Mouse (Mus musculus) liver, adult (tissue): ENCODE data around the gene Mindy4.

Experiments
- GATA4 ChIP-seq: IDR thresholded peaks from 2 replicates; pipeline ENCODE4 v1.6.1; 2014; ENCODE audit warnings: mild to moderate bottlenecking, low read length; ENCODE audit not compliant: insufficient replicate concordance

The Mindy4 gene

DNA sequence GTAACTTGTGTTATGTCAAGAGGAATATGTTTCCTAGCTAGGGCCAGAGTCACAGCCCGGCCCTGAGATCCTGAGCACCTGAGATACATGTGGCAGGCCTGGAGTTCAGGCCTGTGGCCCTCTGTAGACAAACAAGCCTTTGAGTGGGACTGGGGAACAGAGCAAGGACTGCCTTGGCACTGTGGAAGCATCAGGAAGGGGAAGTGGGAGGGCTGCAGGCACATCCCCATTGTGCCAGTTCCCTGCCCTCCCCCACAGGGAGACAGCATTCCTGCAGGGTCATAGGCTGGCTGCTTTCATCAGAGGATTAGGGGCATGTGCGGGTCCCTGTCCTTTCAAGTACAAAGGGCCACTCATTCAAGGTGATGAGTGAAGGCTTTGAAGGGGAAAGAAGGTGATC is 107.0 kb downstream of the Mindy4 start:
- no peak for TF ChIP-seq GATA4

DNA sequence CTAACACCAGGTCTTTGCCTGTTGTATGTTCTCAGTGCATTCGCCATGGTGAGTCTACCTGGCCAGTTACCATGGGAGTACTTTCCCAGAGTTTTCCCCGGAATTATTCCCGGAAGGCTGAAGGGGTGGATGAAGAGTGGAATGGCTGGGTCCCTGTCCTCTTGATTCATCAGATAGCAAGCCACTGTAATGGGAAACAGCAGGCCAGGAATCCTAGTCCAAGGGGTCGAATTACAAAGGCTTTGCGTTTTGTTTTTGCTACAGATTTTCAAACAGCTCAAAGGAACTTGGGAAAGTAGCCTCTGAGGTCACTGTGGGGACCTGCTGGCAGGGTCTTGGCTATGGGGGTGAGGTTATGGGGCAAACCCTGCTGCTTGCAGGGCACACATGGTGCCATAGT is 108.8 kb downstream of the Mindy4 start:
- TF ChIP-seq GATA4 = no peak

GRCm38 (mm10) chr6:55313893-55314292 is 110.7 kb downstream of the Mindy4 start:
- TF ChIP-seq GATA4 = no peak

GRCm38 (mm10) chr6:55314628-55315027 is 111.4 kb downstream of the Mindy4 start:
- no peak for TF ChIP-seq GATA4

- TF ChIP-seq GATA4 = no peak
Measured at GRCm38 (mm10) chr6:55318597-55318996, 115.4 kb downstream of the Mindy4 start.

GRCm38 (mm10) chr6:55319585-55320551 is 116.7 kb downstream of the Mindy4 start:
- peak; percentile 25; the same call in 1 of the 2 replicates for TF ChIP-seq GATA4

GRCm38 (mm10) chr6:55320894-55321293 is 117.7 kb downstream of the Mindy4 start:
- TF ChIP-seq GATA4 = peak; percentile 27; the same call in 1 of the 2 replicates

DNA sequence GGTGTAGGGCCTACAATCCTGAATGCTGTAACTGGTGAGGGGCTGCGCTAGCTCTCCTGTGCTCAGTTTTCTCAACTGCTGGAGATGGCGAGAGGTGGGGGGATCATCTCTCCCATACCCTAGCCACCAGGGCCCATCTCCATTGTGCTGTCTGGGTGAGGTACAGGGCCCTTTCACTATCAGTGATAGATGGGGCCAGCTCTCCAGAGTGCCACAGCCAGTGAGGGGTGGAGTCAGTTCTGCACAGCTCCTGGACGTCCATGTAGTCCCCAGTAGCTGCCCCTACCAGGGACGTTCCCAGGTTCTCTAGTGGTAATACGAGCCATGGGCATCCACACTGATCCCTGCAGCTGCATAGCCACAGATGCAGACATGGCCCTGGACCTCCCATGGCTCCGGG is 118.3 kb downstream of the Mindy4 start:
- no peak for TF ChIP-seq GATA4

DNA sequence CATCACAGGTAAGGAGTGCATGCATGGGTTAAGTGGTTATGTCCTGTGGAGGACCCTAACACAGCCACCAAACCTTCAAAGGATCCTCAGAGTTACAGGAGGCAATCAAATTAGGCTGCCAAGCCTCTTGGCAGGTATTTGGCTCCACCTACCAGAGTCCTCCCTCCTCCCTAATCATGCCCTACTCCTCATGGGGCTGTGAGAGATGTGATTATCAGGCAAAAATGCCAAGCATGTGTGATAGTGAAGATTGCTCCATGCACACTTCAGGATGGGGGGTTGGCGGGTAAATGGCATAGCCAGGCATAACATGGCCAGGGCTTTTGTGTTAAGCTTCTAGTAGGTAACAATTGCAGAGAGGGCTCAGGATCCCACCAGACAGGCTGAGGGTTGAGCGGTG is 119.8 kb downstream of the Mindy4 start:
- no peak for TF ChIP-seq GATA4

GRCm38 (mm10) chr6:55323908-55324634 is 120.9 kb downstream of the Mindy4 start:
- no peak; the same call in 1 of the 2 replicates for TF ChIP-seq GATA4

GRCm38 (mm10) chr6:55324785-55325184 is 121.6 kb downstream of the Mindy4 start:
- no peak for TF ChIP-seq GATA4

GRCm38 (mm10) chr6:55326299-55326698 is 123.1 kb downstream of the Mindy4 start:
- peak; percentile 90; the same call in 1 of the 2 replicates for TF ChIP-seq GATA4

DNA sequence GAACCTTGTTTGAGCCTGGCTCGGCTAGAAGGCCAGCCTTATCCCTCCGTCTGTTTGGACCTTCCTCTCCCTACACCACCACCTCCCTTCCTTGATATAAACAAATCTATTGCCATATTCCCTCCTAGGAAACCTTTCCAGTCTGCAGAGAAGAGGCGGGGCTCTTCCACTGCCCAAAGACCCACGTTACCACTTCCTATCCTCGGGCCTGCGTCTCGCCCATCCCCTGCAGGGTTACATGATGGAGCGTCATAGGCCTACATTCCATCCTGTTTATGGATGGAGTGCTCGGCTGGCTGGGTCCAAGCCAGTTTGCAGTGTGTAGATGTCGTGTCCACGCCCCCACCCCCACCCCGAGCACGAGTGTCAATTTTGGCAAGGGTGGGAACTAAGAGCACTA is 124.1 kb downstream of the Mindy4 start:
- TF ChIP-seq GATA4 = no peak

DNA sequence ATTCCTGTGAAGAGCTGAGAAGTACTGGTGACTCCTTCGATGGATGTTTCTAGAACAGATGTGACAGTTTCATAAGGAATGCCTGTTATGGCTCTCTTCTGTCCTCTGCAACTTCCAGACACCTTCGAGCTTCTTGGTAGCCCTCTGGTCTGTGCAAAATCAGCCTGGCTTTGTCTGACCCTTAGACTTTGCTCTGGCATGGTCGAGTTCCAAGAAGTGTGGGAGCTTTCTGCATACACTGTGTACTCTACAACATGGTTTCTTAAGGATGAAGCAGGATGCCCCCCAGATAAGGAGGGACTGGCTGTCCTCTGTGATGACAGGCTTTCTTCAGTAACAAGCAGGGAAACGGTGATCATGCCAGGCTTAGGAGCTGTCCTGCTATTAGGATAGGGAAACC is 125.0 kb downstream of the Mindy4 start:
- TF ChIP-seq GATA4 = no peak

GRCm38 (mm10) chr6:55331315-55331714 is 128.1 kb downstream of the Mindy4 start:
- TF ChIP-seq GATA4 = no peak

DNA sequence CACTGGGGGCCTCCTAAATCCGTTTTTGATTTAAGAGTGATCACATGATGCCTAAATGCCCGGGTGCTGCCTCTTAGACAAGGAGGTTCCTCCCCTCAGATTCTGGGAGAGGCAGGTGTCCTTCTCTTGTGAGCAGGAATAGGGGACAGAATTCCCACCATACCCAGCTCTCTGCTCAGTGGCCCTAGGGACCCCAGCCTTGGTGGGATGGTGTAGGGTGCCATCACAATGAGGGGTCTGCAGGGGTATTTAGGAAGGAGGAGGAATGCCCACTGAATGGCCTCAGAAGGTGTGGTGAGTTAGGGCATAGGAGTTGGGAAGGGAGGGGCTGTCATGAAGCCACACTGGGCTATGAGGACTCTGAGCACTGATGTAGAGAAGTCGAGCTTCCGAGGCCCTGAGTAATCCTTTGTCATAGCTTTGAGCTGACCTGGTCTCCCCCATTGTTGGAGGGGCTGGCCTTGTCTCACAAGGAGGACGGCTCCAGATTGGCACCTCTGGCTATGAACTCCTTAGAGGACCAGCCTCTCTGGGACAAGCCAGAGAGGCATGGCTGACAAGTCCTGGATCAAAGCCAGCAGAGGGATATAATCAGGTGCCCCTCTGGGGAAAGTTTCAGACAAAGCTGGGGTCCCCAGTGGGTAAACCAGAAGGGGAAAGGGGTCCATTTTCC is 129.1 kb downstream of the Mindy4 start:
- no peak for TF ChIP-seq GATA4

GRCm38 (mm10) chr6:55332773-55333109 is 129.6 kb downstream of the Mindy4 start:
- TF ChIP-seq GATA4 = no peak
